Mouse (Mus musculus) brain, embryonic 14.5 days (tissue): Measurements from ENCODE around the gene Ifna6.
"Not testable (repeated sequence)": the region's sequence is repeated elsewhere in the genome, so short reads cannot be mapped to it uniquely, and the experiment has no call there.

ENCODE experiments used
- CTCF ChIP-seq: fragments of 200-500 bp; IDR thresholded peaks from 2 replicates; pipeline ENCODE4 v1.5.1; 2012; ENCODE audit warnings: inconsistent platforms, mild to moderate bottlenecking, moderate library complexity, borderline replicate concordance; ENCODE audit not compliant: insufficient read depth, insufficient read length; ENCODE audit errors: extremely low read depth
- POLR2A ChIP-seq: fragments of 200-500 bp; IDR thresholded peaks from 2 replicates; pipeline ENCODE4 v1.6.1; 2012; ENCODE audit warnings: mild to moderate bottlenecking, inconsistent platforms, borderline replicate concordance; ENCODE audit not compliant: poor library complexity, insufficient read depth, insufficient read length, severe bottlenecking; ENCODE audit errors: extremely low read depth

- not testable (repeated sequence) for TF ChIP-seq POLR2A, CTCF
Observed at GRCm38 (mm10) chr4:88827116-88827515, at the start of gene Ifna6.
